Mouse (Mus musculus) fat pad, adult 2 months (tissue): ENCODE data around the gene Sec14l4.

ENCODE experiments used
- DNase-seq: peaks from one replicate; pipeline ENCODE4 v3.0.0-alpha.2; 2011; ENCODE audit warnings: low read depth, low spot score; ENCODE audit errors: extremely low read depth

The Sec14l4 gene

DNA sequence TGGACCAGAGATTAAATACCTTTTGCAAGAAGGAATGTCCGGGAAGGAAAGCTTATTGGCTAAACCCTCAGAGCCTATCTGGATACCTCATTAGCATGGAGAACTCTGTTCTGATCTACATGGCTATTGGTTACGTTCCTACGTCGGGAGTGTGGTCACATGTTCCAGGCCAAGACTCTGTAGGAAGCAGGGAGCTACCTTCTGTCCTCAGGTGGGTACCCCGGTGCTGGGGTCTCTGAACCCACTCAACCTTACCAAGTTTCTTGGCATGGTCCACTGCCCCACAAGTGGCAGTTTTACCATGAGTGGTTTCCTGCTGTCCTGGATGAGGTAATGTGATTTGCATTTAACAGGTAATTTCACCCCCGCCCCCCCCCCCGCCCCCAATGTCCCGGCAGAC is 4.2 kb upstream of the Sec14l4 start:
- no peak for DNase-seq

DNA sequence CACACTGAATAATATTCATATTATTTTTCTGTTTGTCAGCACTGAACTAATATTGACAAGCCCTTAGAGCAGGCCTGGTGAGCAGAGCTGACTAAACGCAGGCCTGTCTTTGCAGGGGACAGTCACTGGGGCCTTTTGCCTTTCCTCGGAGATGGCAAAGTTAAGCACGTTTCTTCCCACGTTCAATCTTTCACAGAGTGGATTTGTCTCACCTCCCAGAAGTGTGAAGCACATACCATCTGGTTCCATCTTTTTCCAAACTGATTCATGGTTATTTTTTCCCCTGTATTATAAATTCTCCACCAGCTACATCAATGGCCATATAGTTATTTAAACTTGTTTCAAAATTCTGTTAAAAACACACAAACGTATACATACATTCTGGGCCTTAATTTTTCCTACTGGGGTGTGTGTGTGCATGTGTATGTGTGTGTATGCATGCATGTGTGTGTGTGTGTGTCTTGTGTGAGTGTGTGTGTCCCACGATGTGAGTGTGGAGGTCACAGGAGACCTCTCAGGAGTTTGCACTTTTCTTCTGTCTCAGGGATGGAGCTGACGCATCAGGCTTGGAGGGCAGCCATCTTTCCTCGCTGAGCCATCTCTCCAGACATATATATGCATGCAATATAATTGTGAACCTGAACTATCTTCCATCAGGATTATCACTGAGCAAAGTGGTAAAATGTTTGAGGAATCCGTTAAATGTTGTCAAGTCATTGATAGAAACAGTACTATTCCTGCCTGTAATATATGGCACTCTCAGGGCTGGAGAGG is 3.5 kb upstream of the Sec14l4 start:
- no peak for DNase-seq

DNA sequence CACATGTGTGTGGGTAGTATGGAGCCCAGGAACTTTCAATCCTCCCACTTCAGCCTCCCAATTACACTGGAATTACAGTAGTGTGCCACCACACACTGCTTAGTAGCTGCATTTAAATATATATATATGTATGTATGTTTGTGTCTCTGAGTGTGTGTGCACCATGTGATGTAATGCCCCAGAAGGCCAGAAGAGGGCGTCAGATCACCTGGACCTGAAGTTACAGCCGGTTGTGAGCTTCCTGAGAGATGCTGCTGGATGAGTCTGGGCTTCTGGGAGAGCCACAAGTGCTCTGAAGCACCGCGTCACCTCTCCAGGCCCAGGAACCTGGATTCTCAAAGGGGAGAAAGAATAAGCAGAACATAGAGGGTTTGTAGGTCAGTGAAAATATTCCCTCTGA is 1.9 kb upstream of the Sec14l4 start:
- DNase-seq = no peak

DNA sequence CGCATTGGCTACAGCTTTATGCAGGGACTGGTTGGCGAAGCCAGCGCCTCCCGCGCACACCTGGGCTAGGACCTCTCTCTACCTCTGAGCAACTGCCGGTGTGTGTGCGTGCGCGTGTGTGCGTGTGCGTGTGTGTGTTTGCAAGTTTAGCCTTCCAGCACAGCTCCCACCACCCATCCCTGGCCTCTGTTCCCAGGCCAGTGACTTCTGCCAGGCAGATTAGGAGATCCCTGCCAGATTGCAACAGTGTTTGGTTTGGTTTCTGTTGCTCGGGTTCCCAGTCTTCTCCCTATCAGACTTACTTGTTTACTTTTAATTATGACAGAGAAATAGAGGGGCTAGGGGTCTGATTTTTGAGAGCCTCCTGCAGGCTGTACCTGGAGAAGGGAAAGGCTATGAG is 699 bp downstream of the Sec14l4 start:
- DNase-seq = peak; percentile 23

DNA sequence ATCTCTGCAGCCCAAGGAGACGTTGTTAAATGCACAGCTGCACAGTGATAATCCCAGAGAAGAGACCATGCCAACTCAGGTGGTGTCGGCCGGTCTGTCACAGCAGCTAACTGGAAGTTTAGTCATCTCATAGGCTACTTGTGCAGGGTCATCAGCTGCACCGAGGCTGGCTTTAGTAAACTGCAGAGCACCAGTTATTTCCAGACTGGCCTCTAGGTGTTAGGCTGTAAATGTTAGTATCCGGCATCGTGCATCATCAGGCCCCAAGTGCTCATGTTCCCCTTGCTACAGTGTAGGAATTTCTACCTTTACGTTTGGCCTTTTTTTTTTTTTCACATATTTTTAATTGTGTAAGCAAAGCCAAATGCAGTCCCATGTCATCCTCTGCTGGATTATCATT is 2.2 kb downstream of the Sec14l4 start:
- DNase-seq = no peak

DNA sequence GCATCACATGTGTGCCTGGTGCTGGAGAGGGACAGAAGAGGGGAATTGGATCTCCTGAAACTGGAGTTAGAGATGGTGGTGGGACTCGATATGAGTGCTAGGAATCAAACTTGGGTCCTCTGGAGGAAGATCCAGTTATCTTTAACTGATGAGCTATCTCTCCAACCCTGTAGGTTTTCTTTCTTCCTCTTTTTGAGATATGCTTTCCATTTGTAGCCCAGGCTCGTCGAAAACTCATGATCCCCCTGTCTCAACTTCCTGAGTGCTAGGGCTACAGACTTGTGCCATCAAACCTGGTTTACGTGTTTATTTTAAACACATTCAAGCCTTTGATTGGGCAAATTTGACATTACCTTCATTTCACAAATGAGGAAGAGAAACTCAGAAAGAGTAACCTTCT is 2.9 kb downstream of the Sec14l4 start:
- no peak for DNase-seq

DNA sequence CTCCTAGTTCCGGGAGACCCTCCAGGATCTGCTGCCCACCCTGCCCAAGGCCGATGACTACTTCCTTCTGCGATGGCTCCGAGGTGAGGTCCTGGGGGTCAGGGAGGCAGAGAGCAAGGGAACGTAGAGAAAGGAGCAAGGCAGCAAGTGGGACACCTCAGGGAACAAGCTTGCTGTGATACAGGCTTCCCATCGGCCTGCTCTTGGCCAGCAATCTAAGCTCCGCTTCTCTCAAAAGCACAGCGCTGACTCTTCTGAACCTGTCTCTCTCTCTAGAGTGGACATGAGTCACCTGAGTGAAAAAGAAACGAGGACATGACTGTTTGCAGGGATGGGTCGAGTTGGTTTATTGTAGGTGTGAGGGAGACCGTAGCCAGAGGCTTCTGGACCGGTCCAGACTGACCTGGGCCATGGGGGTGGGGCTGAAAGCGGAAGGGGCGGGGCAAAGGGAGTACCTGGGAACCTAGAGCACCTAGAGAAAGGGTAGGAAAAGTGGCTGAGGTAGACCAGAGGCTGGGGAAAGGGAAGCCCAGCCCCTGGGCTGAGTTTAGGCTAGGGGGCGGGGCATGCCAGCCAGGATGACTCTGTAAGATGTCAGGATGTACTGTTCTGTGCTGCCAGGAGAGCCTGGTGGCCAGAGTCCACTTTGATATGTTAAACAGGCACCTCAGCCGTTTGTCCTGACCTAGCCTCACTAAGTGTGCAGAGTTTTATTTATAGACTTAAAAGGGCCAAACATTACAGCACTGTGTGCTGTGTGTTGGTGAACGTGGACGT is 4.0 kb downstream of the Sec14l4 start:
- no peak for DNase-seq

DNA sequence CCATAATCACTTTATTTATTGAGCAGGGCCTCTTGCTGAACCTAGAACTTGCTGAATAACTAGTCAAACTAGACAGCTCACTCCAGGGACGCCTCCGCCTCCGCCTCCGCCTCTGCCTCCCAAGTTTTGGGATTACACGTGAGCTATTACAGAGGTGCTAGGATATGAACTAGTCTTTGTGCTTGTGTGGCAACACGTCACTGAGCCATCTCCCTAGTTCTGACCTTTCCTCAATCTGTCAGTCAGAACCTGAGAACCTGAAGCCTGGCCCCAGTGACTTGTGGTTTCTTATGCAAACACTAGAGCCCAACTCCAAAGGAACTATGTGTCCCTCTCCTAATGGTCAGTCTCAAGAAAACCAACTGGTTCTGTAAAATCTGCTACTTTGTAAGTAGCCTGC is 4.7 kb downstream of the Sec14l4 start:
- peak; percentile 69 for DNase-seq

DNA sequence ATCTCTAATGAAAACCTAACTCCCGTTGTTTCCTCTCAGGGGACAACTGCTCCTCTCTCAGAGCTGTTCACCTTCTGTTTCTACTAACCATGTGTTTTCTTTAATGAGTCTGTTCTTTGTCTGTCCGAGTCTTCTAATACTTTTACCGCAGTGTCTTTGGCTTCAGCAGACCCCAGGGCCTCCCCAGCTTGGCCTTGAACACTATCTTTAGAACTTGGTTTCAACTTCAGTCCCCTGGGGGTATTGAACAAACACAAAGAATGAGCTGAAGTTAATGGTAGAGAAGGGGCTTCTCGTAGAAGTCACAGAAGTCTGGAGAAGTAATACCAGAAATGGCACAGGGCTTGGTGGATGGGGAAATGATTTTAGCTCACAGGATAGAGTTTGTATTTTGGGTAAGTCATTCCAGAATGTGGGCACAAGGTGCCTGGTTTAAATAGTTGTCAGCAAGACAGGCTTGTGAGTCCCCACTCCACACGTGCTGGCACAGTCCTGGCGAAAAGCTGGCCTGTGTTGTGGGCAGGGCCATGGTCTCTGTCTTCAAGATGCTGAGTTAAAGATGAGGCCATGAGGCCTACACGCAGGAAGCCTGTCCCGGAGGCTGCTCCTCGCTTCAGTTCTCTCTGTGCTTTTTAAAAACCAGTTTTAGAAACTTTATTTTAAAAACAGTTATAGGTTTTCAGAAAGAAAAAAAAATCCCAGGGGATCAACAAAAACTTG is 5.3 kb downstream of the Sec14l4 start:
- no peak for DNase-seq

DNA sequence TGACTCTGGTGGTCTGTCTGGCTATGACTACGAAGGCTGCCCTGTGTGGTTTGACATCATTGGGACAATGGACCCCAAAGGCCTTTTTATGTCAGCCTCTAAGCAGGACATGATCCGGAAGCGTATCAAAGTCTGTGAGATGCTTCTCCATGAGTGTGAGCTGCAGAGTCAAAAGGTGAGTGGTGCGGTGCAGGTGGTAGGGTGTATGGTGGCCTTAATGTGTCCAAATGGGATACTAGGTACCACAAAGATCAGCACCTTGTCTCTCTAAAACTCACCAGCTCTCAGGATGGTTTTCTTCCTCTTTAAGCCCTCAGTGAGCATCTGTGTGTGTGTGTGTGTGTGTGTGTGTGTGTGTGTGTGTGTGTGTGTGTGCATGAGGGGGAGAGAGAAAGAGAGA is 8.7 kb downstream of the Sec14l4 start:
- DNase-seq = no peak

DNA sequence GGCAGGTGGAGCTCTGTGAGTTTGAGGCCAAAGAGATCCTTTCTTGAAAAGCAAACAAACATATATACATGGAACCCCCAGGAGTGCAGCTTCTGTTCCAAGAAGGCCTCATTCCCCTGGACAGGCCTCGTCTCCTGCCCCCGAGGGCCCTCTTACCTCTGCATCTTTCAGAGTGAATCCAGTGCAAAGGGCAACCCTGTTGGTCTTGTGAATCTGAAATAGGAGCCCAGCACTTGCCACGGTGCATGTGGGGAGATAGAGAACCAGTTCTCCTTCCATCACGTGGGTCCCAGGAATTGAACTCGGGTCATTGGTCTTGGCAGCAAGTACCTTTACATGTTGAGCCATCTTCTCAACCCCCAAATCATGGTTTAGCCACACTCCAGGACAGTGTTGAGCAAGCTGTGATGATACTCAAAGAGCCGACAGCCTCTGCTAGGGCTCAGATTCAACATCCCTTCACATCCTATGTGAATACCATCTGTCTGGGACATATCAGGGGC is 9.9 kb downstream of the Sec14l4 start:
- DNase-seq = no peak

DNA sequence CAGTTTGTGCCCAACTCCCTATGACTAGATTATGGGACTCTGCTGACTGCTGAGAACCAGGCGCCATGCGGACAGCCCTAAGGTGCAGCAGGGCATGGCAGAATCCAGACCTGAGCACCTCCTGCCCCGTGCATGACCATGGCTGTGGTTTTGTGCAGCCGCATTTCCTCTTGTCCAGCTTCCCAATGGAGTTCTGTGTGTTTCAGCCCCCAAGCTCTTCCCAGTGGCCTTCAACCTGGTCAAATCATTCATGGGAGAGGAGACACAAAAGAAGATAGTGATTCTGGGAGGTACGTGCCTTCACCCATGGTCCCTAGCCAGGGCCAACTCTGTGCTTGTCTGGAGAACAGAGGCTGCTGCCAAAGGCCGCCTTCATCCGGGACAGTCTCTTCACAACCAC is 11.8 kb downstream of the Sec14l4 start:
- DNase-seq = no peak

DNA sequence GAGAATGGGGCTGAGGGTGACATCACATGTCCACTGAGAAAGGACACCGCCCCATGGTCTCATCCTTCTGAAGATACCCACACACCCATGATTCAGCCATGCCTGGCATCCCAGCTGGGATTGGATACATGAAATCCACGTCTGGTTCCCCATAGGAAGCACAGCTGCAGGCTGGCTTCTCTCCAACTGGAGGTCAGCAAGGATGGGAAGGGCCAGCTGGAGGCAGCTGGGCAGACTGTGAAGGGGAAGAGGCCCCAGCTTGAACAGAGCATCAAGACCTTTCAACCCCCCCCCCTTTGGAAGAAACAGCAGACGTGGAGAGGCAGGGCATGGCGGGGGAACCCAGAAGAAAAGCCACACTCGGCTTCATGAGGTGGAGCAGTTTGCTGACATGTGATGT is 15.3 kb downstream of the Sec14l4 start:
- DNase-seq = no peak

DNA sequence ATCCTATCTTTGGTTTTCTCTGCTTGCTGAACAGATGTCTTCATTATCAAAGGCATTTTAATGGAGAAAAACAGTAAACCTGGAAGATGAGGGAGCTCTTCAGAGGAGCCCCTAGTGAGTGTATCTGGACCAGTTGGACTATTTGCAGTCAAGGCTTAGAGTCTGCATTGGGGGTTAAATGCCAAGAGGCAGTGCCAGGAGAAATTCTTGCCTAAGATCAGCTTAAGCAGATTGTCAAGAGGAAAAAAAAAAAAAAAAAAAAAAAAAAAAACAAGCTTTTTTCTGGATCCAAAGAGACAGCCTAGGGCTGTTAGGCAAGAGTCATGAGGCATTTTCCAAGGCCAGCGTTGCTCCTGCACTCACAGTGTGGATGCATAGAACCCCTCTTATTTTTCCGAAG is 16.5 kb downstream of the Sec14l4 start:
- no peak for DNase-seq

DNA sequence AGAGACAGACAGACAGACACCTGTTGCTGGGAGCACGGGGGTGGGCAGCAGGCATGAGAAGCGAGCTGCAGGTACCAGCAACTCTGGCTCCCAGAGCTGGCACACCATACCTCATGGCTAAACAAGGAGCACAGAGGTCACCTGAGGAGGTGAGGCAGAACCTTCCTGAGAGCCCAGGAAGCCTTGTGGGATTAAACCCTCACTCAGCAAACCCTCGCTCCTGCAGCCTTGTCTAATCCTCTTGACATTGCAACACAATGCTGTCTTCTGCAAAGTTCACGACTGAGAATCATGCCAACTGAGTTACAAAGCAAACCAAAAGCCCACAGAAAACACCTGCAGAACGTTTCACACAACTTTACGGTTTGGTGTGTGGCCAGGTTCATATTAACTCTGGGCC is 17.2 kb downstream of the Sec14l4 start:
- DNase-seq = peak; percentile 67

DNA sequence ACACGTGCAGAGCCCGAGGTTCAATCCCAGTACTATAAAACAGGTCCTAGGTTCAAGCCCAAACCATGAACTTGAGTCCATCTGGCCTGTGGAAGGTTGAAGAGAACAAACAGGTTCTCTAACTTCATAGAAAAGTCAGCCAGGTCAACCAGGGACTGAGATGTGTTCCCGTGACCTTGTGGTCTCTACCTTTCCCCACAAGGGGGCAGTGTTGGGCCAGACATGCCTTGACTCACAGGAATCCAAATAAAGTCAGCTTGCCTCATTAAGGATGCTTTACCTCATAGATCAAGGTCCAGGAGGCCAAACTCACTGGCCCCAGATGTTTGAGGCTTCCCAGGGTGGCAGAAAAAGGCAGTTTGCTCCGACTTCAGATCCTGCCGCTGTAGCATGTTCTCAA is 22.3 kb downstream of the Sec14l4 start:
- no peak for DNase-seq

DNA sequence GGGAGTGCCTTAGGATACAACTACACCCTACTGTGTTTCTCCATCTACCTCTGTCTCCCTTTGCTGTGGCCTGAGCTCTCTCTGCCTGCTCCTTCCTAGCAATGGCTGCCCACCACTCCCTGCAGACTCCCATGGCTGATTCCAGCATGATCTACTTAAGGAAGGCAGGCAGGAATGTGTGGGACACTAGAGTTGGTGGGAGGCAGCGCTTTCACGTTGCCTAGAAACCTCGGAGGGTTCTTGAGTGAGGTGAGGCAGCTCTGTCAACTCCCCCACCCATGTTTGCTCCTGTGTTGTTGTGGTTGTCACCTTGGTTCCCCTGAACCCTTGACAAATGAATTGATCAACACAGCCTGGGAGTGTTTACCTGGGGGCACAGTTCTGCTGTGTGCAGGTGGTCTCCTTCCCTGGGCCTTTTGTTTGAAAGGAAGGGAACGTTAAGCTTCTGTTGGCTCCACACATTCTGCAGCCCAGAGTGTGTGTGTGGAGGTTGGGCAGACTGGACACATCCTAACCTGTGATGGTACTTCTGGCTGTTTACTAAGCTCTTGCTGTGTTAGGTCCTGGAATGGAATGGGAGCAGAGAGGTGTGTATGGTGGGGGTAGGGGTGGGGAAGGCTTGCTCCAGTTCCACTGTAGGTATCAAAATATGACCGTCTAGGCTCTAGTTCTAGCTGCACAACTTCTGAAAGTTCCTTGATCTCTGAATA is 29.8 kb downstream of the Sec14l4 start:
- no peak for DNase-seq

DNA sequence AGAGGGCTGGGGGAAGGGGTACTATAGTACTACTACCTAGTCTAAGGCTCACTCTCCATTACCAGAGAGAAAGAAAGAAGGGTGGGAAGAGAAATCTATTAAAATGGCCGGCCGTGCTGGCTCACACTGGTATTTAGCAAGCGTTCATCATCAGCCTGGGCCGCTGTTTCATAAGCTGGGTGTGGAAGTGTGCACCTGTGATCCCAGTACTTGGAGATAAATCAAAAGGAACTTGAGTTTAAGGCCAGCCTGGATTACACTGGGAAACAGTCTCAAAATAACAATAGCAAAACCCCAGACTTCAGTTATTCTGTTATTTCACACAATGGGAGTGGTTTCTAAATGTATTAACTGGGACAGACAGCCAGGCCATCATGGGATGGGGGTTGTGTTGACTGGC is 31.3 kb downstream of the Sec14l4 start:
- DNase-seq = no peak

DNA sequence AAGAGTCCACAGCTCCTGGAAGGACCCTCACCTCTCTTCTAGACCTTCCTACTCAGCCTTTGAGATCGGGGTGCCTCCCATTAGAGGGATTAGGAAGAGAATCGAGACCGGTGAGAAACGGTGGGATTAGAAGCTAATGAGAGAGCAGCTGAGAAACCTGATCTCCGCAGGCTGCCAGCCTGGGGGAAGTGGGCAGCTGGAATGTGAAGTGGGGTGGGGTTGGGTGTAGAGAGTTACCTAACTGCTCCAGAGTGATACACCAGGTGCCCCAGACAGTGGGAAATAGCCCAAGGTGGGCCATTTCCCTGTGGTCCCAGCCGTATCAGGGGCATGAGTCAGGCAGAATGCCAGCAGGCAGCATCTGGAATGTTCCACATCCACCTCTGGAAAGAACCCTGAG is 31.7 kb downstream of the Sec14l4 start:
- no peak for DNase-seq

DNA sequence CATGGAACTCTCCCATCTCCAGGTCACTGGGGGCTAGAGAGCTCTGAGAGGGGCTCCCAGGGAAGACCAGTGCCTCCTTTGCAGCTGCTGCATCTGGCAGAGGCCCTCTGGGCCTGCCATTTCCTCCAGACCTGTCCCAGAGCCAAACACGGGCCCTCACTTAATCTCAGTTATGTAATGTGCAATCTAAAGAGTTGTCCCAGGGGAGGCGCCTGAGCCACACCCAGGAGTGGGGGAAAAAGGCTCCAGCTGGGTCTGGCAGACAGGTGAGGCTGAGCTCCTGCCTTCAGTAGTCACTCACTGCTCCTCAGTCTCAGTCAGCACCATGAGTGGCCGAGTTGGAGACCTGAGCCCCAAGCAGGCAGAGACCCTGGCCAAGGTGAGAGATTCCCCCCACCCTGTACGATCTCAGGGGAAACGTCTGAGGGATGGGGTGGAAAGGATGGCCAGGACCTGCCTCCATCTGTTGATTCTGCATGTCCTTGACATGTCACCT is 33.4 kb downstream of the Sec14l4 start, which contains the start of gene Sec14l3:
Sec14l3 (plus strand) TSS at position 215 of the 496 bp plus-strand sequence.
- DNase-seq = no peak

DNA sequence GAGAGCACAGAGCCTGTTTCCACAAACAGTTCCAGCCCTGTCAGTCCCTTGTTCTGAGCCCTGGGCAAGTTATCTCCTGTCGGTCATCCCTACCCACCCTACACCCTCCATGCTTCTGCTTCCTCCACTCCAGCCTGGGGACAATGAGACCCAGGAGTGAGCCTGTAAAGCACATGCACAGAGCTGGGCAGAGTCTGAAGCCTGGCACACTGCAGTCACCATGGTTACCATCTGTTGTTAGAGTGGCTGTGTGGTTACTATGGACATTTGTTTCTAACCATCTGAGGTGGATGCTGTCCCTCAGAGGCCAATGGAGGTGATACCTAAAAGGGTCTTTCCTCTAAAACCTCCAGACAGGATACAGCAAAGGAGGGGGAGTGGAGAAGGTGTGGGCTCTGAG is 38.4 kb downstream of the Sec14l4 start:
- no peak for DNase-seq
